Comparison of ENCODE assay signal across 13 mouse cellular contexts in the genomic region with DNA sequence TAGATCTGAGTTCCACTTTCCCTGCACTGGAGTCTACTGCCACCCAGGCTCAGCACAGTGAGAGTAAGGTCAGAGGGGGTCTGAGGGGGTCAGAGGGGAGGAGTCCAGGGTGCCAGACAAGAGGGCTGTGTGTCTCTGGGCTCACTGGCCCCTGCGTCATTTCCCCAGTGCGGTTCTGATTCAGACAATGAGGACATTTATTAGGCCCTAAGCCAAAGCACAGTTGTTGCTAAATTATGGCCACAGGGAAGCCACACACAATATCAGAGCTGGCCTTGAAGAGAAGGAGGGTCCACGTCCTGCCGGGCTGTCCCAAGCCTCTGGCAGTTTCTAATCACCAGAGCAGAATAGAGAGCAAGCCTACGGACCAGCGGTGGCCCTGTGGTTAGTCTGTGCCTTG. TPM values are rescaled to one million over a fixed set of nuclear protein-coding genes. Genes with fewer than 3 reads are reported as not detected.
DNase-seq lines count a peak whose midpoint lies in the region; ATAC-seq lines count a peak whose summit lies in the region.
"Had no signal": no experiment of that assay in that cellular context is flagged by ENCODE, and none has a peak within 500 bp of the region (broad histone marks: within the 10 kb centered on the region; RNA-seq: fewer than 3 reads in every experiment).

No protein-coding gene starts in this region.

- no peak overlapping the region for H3K9ac ChIP-seq in heart, embryonic 11.5 days (ENCODE audit: low read depth, low read length)
- H3K9ac ChIP-seq in forebrain, embryonic 11.5 days (ENCODE audit: low read length), result no peak overlapping the region
- H3K9ac ChIP-seq: stomach, embryonic 15.5 days had no signal

- no peak for ATAC-seq in heart, embryonic 11.5 days (replicated peaks; ENCODE audit: insufficient number of reproducible peaks, low FRiP score, low TSS enrichment)
- ATAC-seq in forebrain, embryonic 11.5 days (replicated peaks; ENCODE audit: low FRiP score), result no peak
- ATAC-seq: forebrain, embryonic 16.5 days had no signal

- DNase-seq in heart, adult 11 months, result peak; percentile 96
- DNase-seq in Muller cell, postnatal 12 days (ENCODE audit: inconsistent ontology term), result peak; percentile 73
- peak; percentile 56 to 58 for DNase-seq in heart, adult 9 months (ENCODE audit: low spot score in 2 of 2)
- DNase-seq in limb, embryonic 10.5 days (ENCODE audit: low spot score), result no peak
- no peak for DNase-seq in left cerebral cortex, postnatal 10 days (ENCODE audit: extremely low spot score in 1 of 2, low spot score in 2 of 2)
- DNase-seq in forebrain, embryonic 11.5 days (ENCODE audit: low spot score), result no peak
- DNase-seq in urinary bladder, postnatal 4 days (ENCODE audit: low spot score in 2 of 2), result no peak
- DNase-seq: cerebellum, postnatal 36 days had no signal

- H3K4me1 ChIP-seq in heart, embryonic 11.5 days (ENCODE audit: control insufficient read depth, insufficient read depth, low read length), result peaks cover 41% of the 10 kb centered on the region
- H3K4me1 ChIP-seq in limb, embryonic 10.5 days, result peaks cover 55% of the 10 kb centered on the region
- peaks cover 25% of the 10 kb centered on the region for H3K4me1 ChIP-seq in forebrain, embryonic 11.5 days (replicated peaks; ENCODE audit: control insufficient read depth, insufficient read depth, low read length)

- no peak overlapping the region for H3K27ac ChIP-seq in heart, embryonic 11.5 days (ENCODE audit: low read depth, low read length)
- peak overlapping the region; percentile 63 for H3K27ac ChIP-seq in limb, embryonic 10.5 days
- H3K27ac ChIP-seq in forebrain, embryonic 11.5 days (ENCODE audit: low read depth, low read length), result no peak overlapping the region
- H3K27ac ChIP-seq: stomach, embryonic 15.5 days had no signal

- H3K9me3 ChIP-seq in heart, embryonic 11.5 days (replicated peaks; ENCODE audit: control insufficient read depth, low read length), result no peaks in the 10 kb centered on the region
- no peaks in the 10 kb centered on the region for H3K9me3 ChIP-seq in limb, embryonic 10.5 days (replicated peaks)
- H3K9me3 ChIP-seq in forebrain, embryonic 11.5 days (ENCODE audit: control insufficient read depth, low read length), result no peaks in the 10 kb centered on the region
- H3K9me3 ChIP-seq: stomach, embryonic 15.5 days had no signal

- intact Hi-C loops in left cerebral cortex, postnatal 10 days (cut with DNase I), result no loop called here

- 52% methylated on average over 6 of the region's 6 CpGs for WGBS in heart, embryonic 11.5 days (ENCODE audit: insufficient replicate concordance)
- WGBS in limb, embryonic 10.5 days, result 56% methylated on average over 6 of the region's 6 CpGs
- 25% methylated on average over 6 of the region's 6 CpGs for WGBS in forebrain, embryonic 11.5 days

- no peak overlapping the region for H3K4me3 ChIP-seq in heart, embryonic 11.5 days (ENCODE audit: low read depth, low read length)
- no peak overlapping the region for H3K4me3 ChIP-seq in limb, embryonic 10.5 days
- H3K4me3 ChIP-seq in forebrain, embryonic 11.5 days (ENCODE audit: low read depth, low read length), result no peak overlapping the region
- H3K4me3 ChIP-seq: stomach, embryonic 15.5 days had no signal

- no peak overlapping the region for H3K4me2 ChIP-seq in heart, embryonic 11.5 days
- no peak overlapping the region for H3K4me2 ChIP-seq in forebrain, embryonic 11.5 days (ENCODE audit: low read depth, low read length, severe bottlenecking)
- H3K4me2 ChIP-seq: midbrain, embryonic 11.5 days; stomach, embryonic 15.5 days had no signal

- H3K36me3 ChIP-seq in heart, embryonic 11.5 days (ENCODE audit: control insufficient read depth, insufficient read depth, low read length), result no peaks in the 10 kb centered on the region
- H3K36me3 ChIP-seq in limb, embryonic 10.5 days, result no peaks in the 10 kb centered on the region
- H3K36me3 ChIP-seq in forebrain, embryonic 11.5 days (ENCODE audit: control insufficient read depth, insufficient read depth, low read length), result no peaks in the 10 kb centered on the region
- H3K36me3 ChIP-seq: stomach, embryonic 15.5 days had no signal

- no peaks in the 10 kb centered on the region for H3K27me3 ChIP-seq in heart, embryonic 11.5 days (ENCODE audit: control insufficient read depth, insufficient read depth, low read length)
- H3K27me3 ChIP-seq in limb, embryonic 10.5 days (ENCODE audit: low read depth, poor library complexity, severe bottlenecking), result no peaks in the 10 kb centered on the region
- H3K27me3 ChIP-seq in forebrain, embryonic 11.5 days (ENCODE audit: control insufficient read depth, insufficient read depth, low read length), result no peaks in the 10 kb centered on the region
- H3K27me3 ChIP-seq: CH12.LX; stomach, embryonic 15.5 days had no signal

RNA-seq across cellular contexts. Expression of a gene that starts 22.3 kb away (rescaled TPM):
- polyA plus RNA-seq in heart, embryonic 11.5 days (2014; fragmentation: Nextera tagmentation; extraction: Ambion mirVana), result 0.74 and 1.5 TPM in 2 replicates
- 0.35 and 0.79 TPM in 2 replicates for polyA plus RNA-seq in limb, embryonic 10.5 days (2016; fragmentation: Nextera tagmentation; extraction: Ambion mirVana)
- not detected for total RNA-seq in left cerebral cortex, postnatal 10 days (2021)
- 0.17 and 0.45 TPM in 2 replicates for polyA plus RNA-seq in forebrain, embryonic 11.5 days (2014; fragmentation: Nextera tagmentation; extraction: Ambion mirVana)
- total RNA-seq: CH12.LX had no signal

RNA-seq across cellular contexts. Expression of a gene that starts 47.2 kb away (rescaled TPM):
- 0.03 and 0.06 TPM in 2 replicates for polyA plus RNA-seq in heart, embryonic 11.5 days (2014; fragmentation: Nextera tagmentation; extraction: Ambion mirVana)
- polyA plus RNA-seq in limb, embryonic 10.5 days (2016; fragmentation: Nextera tagmentation; extraction: Ambion mirVana), result 0.06 TPM in 1 of 2 replicates, not detected in the other
- 10 to 100 TPM; 57.4 to 62.0 TPM for total RNA-seq in left cerebral cortex, postnatal 10 days (2021)
- 0.09 and 0.12 TPM in 2 replicates for polyA plus RNA-seq in forebrain, embryonic 11.5 days (2014; fragmentation: Nextera tagmentation; extraction: Ambion mirVana)
- total RNA-seq: CH12.LX had no signal

Comparison
In these comparisons a context has a peak if more than half of its experiments do, and no peak if none do; other contexts are left out.
1. DNase-seq: peak in heart, adult 11 months (single experiment), Muller cell, postnatal 12 days (single experiment) and heart, adult 9 months (2 of 2); none in limb, embryonic 10.5 days (single experiment), left cerebral cortex, postnatal 10 days (0 of 2), forebrain, embryonic 11.5 days (single experiment) and urinary bladder, postnatal 4 days (0 of 2).